Mouse (Mus musculus) kidney, adult 2 months (tissue): Measurements from ENCODE around the gene Nmt2. TPM values are rescaled to one million over a fixed set of nuclear protein-coding genes. Genes with fewer than 3 reads are reported as not detected.

ENCODE experiments used
- DNase-seq: peaks from one replicate; pipeline ENCODE4 v3.0.0; 2021
- H3K27ac ChIP-seq: fragments of 200-500 bp; 2 replicates; pipeline ENCODE4 v1.5.1; 2012; ENCODE audit warnings: low read depth, low read length, control low read depth, inconsistent platforms; ENCODE audit not compliant: insufficient read depth
- H3K27me3 ChIP-seq: fragments of 200-500 bp; replicated peaks from 2 replicates; pipeline ENCODE4 v1.6.1; 2012; ENCODE audit warnings: mild to moderate bottlenecking, moderate library complexity, low read length, inconsistent platforms; ENCODE audit not compliant: control insufficient read depth, insufficient read depth
- H3K36me3 ChIP-seq: fragments of 200-500 bp; 2 replicates; pipeline ENCODE4 v1.6.1; 2012; ENCODE audit warnings: mild to moderate bottlenecking, moderate library complexity, low read length, inconsistent platforms; ENCODE audit not compliant: control insufficient read depth, insufficient read depth
- H3K4me1 ChIP-seq: fragments of 200-500 bp; 2 replicates; pipeline ENCODE4 v1.6.1; 2011; ENCODE audit warnings: low read length; ENCODE audit not compliant: control insufficient read depth, insufficient read depth
- H3K4me3 ChIP-seq: fragments of 200-500 bp; 2 replicates; pipeline ENCODE4 v1.5.1; 2011; ENCODE audit warnings: mild to moderate bottlenecking, low read depth, low read length, control low read depth; ENCODE audit not compliant: insufficient read depth
- CTCF ChIP-seq: fragments of 200-500 bp; conservative IDR thresholded peaks from 2 replicates; pipeline ENCODE4 v1.5.1; 2011; ENCODE audit warnings: low read depth, mild to moderate bottlenecking, control low read depth, low read length, moderate library complexity, mixed read lengths; ENCODE audit not compliant: insufficient read depth, insufficient read length
- POLR2A ChIP-seq: fragments of 200-500 bp; IDR thresholded peaks from one replicate; pipeline ENCODE4 v1.6.1; 2011; ENCODE audit warnings: low read depth, low read length, control low read depth
- WGBS: fragments of 180-500 bp; shearing (Covaris S2); methylation state at CpG from one replicate; pipeline ENCODE4 v1.1.7; 2018; 5-methylcytosine and 5-hydroxymethylcytosine counted together
- polyA plus RNA-seq: library from polyadenylated mRNA; depleted of rRNA; stranded (reverse); fragments of >200 nt; gene quantifications from 2 replicates; pipeline ENCODE4 v1.2.3, GENCODE M21; 2012; rRNA removed

Nmt2 gene
- polyA plus RNA-seq, 1 experiment: 5.9 TPM

DNA sequence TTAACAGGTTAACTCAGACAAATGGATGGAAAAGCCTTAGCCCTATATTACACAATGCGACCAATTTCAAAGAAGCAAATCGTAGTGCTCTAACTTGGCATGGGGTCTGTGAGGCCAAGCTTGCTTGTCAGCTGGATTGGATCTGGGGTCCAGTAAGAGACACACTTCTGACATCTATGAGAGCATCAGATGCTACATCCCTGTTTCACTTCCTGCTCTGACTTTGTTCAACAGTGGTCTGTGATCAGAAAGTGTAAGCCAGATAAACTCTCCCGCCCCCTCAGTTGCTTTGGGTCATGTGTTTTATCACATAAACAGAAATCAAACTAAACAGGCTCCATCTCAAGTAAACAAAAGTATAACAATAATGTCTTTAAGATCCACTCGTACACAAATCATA is 64.4 kb downstream of the Nmt2 start:
- TF ChIP-seq POLR2A (no peak), CTCF (no peak)
- no peak overlapping the region for H3K4me3 ChIP-seq
- 81% methylated on average over 4 of the region's 4 CpGs for WGBS
- H3K27ac ChIP-seq: no peak overlapping the region
- no peaks in the 10 kb centered on the region for H3K36me3 ChIP-seq
- no peaks in the 10 kb centered on the region for H3K4me1 ChIP-seq
- DNase-seq: no peak
- H3K27me3 ChIP-seq: no peaks in the 10 kb centered on the region

DNA sequence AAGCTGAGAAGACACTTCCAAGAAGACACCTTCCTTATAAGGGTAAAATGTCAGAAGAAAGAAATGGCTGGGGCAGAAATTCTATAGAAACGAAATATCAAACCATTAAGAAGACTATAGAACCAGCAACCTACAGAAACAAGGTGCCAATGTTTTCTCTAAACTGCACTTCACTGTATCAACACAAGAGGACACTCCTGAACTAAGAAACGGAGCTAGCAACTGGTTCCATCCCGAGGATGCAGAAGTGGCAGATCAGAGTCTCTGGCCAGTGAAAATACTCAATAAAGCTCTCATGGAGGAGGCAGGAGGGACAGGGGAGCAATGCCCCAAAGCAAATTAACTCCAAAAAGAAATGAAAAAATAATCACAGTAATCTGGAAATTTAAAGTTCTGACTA is 64.9 kb downstream of the Nmt2 start:
- Histone ChIP-seq H3K27me3 (no peaks in the 10 kb centered on the region), H3K4me1 (no peaks in the 10 kb centered on the region), H3K27ac (no peak overlapping the region), H3K36me3 (no peaks in the 10 kb centered on the region), H3K4me3 (no peak overlapping the region)
- DNase-seq: peak; percentile 35
- TF ChIP-seq POLR2A (no peak), CTCF (peak; percentile 62)
- WGBS: 14% methylated on average over 3 of the region's 3 CpGs

DNA sequence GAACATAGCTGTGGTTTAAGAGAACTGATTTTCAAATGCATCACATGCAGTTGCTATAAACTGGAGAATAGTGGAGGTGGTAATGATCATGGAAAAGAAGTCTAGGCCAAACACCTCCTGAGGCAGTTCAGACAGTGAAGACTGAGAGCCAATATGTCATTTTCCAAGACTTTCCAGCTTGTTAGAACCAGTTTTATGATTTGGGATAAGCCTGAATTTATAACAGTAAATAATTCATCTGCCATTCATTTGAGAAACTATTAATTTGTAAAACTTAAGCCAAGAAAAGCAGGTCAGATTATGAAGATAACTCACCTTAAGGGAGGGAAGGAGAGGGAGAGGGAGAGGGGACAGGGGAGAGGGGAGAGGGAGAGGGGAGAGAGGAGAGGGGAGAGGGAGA is 69.1 kb downstream of the Nmt2 start:
- no peak overlapping the region for H3K4me3 ChIP-seq
- H3K36me3 ChIP-seq: no peaks in the 10 kb centered on the region
- H3K27me3 ChIP-seq: no peaks in the 10 kb centered on the region
- no peak for DNase-seq
- H3K4me1 ChIP-seq: no peaks in the 10 kb centered on the region
- no peak overlapping the region for H3K27ac ChIP-seq
- TF ChIP-seq CTCF (no peak), POLR2A (no peak)

DNA sequence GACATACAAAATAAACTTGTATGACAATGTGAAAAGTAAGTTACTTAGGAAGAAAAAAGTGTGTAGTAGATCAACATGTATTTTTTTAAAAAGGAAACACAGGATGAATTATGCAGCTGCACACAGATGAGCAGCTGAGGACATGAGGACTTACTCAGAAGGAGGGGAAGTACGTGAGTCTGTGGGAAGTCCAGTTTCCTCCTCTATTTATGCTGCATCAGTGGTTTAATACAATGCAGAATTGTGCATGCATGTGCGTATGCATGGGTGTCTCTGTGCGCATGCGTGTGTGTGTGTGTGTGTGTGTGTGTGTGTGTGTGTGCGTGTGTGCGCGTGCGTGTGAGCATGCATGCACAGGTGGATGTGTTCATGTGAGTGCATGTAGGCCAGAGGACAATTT is 71.8 kb downstream of the Nmt2 start:
- H3K27ac ChIP-seq: no peak overlapping the region
- no peak for TF ChIP-seq CTCF
- TF ChIP-seq POLR2A: no peak
- no peak overlapping the region for H3K4me3 ChIP-seq
- no peaks in the 10 kb centered on the region for H3K4me1 ChIP-seq
- no peaks in the 10 kb centered on the region for H3K36me3 ChIP-seq
- no peaks in the 10 kb centered on the region for H3K27me3 ChIP-seq
- 89% methylated on average over 8 of the region's 8 CpGs for WGBS
- DNase-seq: no peak

DNA sequence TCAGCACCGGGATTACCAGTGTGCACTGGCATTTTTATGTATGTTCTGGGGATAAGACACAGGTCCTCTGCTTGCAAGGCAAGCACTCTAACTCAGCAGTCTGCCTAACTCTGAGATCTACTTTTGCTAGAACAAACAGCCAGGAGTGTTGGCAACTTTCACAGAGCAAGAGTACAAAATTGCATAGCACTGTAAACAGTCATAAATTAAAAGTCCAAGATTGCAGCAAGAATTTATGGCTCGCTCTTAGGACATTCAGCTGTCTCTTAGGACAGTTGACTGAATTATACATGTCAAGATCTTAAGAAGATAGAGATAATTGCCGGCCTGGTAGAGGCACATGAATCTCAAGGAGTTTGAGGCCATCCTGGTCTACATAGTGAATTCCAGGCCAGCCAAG is 72.3 kb downstream of the Nmt2 start:
- no peaks in the 10 kb centered on the region for H3K4me1 ChIP-seq
- no peaks in the 10 kb centered on the region for H3K36me3 ChIP-seq
- H3K27ac ChIP-seq: no peak overlapping the region
- H3K27me3 ChIP-seq: no peaks in the 10 kb centered on the region
- H3K4me3 ChIP-seq: no peak overlapping the region
- no peak for TF ChIP-seq CTCF
- no peak for TF ChIP-seq POLR2A
- no peak for DNase-seq
- 53% methylated on average over 3 of the region's 3 CpGs for WGBS

DNA sequence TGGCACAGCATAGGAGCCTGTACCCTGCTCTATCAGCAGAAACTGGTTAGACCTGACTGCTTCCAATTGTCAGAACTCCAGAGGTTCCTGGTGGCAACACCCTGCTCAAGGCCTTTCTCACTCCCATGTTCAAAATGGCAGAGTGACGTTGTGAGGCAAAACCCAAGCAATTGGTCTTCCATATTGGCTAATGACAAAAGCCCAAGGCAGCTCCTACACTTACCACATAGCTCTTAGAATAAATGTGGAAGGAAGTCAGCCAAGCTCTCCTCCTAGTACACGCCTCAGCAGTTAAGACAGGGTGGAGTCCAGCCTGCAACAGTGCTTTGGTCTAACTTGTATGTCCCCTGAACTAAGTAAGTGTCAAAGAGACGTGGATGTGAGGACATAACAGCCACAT is 73.9 kb downstream of the Nmt2 start:
- 65% methylated on average over 3 of the region's 3 CpGs for WGBS
- no peak overlapping the region for H3K4me3 ChIP-seq
- no peak for DNase-seq
- TF ChIP-seq CTCF (no peak), POLR2A (no peak)
- H3K4me1 ChIP-seq: no peaks in the 10 kb centered on the region
- H3K27ac ChIP-seq: no peak overlapping the region
- H3K36me3 ChIP-seq: no peaks in the 10 kb centered on the region
- H3K27me3 ChIP-seq: no peaks in the 10 kb centered on the region

DNA sequence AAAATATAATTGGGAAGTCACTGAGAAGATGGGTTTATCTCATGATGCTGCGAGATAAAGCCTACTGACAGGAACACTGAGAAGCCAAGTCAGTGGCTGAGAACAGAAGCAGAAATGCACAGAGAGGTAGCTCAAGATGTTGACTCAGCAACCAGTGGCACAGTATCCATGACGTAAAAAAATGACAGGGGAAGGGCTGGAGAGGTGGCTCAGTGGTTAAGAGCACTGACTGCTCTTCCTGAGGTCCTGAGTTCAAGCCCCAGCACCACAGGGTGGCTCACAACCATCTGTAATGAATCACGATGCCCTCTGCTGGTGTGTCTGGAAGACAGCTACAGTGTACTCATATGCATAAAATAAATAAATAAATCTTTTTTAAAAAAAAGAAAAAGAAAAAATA is 77.1 kb downstream of the Nmt2 start:
- no peaks in the 10 kb centered on the region for H3K36me3 ChIP-seq
- no peak overlapping the region for H3K27ac ChIP-seq
- no peaks in the 10 kb centered on the region; the same call in 1 of the 2 replicates for H3K27me3 ChIP-seq
- WGBS: 78% methylated on average over 3 of the region's 3 CpGs
- no peak for TF ChIP-seq POLR2A
- TF ChIP-seq CTCF: no peak
- DNase-seq: no peak
- H3K4me1 ChIP-seq: no peaks in the 10 kb centered on the region
- H3K4me3 ChIP-seq: no peak overlapping the region

DNA sequence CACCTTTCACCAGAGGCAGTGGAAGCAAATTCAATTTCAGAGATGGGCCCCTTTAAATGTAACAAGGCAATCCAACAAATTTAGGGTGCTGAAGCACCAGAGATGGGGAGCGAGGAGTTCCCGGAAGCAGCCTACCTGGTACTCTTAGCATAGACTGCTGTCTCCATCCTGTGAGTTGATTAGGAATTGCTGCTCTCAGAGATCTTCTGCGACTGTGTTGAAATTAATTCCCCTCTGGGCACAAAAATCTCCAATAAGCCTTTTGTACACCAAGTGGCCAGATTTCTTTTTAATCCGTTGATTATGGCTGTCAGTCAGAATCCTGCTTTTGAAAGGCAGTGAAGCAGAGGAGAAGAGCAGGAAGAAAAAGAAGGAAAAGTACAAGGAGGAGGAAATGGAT is 81.1 kb downstream of the Nmt2 start:
- DNase-seq: no peak

More for the DNA sequence above, 81.1 kb downstream of the Nmt2 start:
- Histone ChIP-seq H3K4me3 (no peak overlapping the region), H3K4me1 (no peaks in the 10 kb centered on the region), H3K27ac (no peak overlapping the region), H3K27me3 (no peaks in the 10 kb centered on the region; the same call in 1 of the 2 replicates), H3K36me3 (no peaks in the 10 kb centered on the region)
- 64% methylated on average over 4 of the region's 4 CpGs for WGBS
- TF ChIP-seq CTCF: no peak
- TF ChIP-seq POLR2A: no peak

Other genes with a start within 250 kb of the Nmt2 start
- 21.7 and 23.7 TPM in 2 replicates for gene Fam171a1, start 170.0 kb upstream of the Nmt2 start, polyA plus RNA-seq
- 3.6 and 3.7 TPM in 2 replicates for gene Rpp38, start 48.4 kb downstream of the Nmt2 start, polyA plus RNA-seq
- gene Acbd7, start 52.0 kb downstream of the Nmt2 start, polyA plus RNA-seq: not detected in 2 replicates
- gene Olah, start 113.0 kb downstream of the Nmt2 start, polyA plus RNA-seq: not detected in 2 replicates
- 0.17 TPM in 1 of 2 replicates, not detected in the other for gene Meig1, start 138.4 kb downstream of the Nmt2 start, polyA plus RNA-seq
- gene Dclre1c, start 139.9 kb downstream of the Nmt2 start, polyA plus RNA-seq: 2.1 and 2.3 TPM in 2 replicates
- gene Suv39h2, start 190.8 kb downstream of the Nmt2 start, polyA plus RNA-seq: 0.16 and 0.22 TPM in 2 replicates
- 0.72 and 0.80 TPM in 2 replicates for gene Gm45902, start 228.6 kb downstream of the Nmt2 start, polyA plus RNA-seq
- gene Hspa14, start 228.6 kb downstream of the Nmt2 start, polyA plus RNA-seq: 20.1 and 21.6 TPM in 2 replicates
- gene Cdnf, start 228.8 kb downstream of the Nmt2 start, polyA plus RNA-seq: 0.53 and 0.64 TPM in 2 replicates